Mouse (Mus musculus) MN1 (cell line): ENCODE measurements around the gene Dctn1.
A peak's percentile ranks its signal among the peaks of the same experiment; 100 is the strongest.

Experiments
- DNase-seq: peaks from one replicate; pipeline ENCODE4 v3.0.0-alpha.2; 2016; ENCODE audit warnings: low spot score

The Dctn1 gene

DNA sequence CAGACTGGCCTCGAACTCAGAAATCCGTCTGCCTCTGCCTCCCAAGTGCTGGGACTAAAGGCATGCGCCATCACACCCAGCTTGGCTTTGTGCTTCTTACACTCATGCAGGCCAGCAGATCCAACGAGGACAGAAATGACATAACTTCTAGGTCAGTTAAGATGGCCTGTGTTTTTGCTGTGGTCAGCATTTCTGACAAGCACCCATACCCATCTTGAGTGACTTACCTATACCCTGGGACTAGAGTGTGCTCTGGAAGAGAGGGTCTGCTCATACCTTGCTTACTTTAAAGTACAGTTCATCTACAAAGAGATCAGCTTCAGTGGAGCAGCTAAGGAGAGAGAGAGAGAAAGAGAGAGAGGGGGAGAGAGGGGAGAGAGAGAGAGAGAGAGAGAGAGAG, 67.6 kb downstream of the Dctn1 start:
- no peak for DNase-seq

DNA sequence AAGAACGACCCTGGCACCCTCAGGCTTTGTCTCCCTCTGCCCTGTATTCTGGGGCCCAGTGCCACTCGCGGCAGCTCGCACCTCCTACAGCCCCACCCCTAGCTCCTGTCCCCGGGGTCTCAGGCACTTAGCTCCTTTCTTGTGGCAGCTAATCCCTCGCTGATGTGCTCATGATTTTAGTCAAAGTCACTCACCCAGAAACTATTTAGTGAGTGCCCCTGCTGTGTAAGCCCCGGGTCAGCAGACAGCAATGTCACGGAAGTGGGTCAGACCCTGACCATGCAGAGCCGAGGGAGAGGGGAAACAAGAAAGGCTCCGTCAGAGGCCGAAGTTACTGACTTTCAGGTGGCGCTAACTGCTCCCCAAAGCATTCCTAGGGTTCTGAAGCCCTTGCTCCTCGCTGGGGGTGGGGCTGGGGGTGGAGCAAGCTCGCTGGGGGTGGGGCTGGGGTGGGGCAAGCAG, 68.6 kb downstream of the Dctn1 start:
- DNase-seq: peak; percentile 19

DNA sequence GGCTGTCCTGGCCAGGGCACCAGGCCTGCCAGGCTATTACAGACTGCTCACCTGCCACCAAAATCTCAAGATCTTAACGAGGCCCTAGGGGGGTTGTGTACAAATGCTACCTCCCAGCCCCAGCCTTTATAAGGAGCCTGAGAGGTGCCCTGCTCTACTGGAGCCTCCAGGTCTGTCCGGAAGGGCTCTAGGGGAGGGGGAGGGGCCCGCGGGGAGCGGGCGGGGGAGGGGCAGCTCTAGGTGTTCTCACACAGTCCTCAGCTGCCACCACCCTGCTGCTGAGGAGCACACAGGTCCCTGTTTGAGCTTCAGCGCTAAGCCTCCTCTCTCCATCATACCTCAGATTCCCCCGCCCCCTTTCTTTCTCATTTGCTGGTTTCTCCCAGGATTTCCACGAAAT, 71.4 kb downstream of the Dctn1 start:
- DNase-seq: no peak

DNA sequence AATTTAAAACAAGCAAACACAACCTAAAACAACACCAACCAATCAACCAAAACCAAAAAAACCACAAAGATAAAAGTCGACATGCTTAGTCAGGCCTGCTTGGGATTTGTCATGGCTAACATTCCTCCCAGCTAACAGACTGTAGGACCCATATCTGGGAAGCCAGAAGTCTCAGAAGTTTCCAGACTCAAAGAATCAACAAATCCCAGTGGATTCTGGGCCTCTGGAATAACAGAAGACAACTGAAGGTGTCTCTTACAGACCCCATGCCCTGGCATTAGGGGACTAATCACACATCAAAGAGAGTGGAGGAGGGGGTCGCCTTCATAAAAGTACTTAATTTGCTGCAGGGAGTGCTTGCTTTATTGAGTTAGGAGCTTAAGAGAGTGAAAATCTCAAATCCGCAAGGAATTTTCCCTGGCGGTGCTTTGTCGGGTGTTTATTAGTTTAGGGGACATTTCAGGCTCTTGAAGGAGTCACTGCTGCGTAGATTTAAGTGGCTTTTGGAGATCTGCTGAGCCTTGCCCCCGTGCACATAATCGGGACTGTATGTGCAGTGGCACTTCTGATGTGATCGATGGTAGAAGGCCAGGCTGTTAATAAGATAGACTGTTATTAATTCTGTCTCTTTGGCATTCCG, 78.8 kb downstream of the Dctn1 start:
- no peak for DNase-seq

DNA sequence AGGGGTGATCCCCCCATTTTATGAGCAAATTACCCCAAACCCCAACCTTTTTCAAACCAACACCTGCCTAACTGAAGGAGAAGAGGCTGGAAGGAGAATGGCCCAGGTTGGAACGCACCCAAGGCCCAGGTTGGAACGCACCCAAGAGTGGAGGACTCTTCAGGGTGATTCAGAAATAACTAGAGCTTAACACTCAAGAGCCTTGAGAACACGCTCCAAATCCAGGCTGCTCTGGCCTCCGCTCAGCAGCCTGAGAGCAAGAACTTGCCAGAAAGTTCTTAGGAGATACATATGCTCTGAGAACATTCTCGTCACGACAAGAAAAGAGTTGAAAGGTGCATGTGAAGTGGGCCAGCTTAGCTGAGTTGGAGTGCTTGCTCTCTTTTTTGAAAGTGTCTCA, 79.4 kb downstream of the Dctn1 start:
- peak; percentile 65 for DNase-seq

DNA sequence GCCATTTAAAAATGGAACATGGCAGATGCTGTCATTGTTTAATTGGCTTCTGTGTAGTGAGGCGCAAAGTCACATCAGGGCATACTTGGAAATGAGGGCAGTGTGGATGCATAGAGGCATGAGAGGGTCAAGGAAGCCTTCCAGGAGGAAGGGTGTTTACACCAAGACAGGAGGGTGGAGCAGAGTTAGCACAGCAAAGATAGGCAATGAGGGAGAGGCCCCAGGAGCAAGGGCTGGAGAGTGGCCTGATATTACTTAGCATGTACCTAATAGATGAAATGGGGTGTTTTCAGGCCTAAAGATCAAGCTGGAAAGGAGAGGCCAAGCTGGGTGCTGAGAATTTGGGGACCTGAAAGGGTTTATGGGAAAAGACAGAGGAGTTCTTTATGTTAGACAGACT, 80.3 kb downstream of the Dctn1 start:
- no peak for DNase-seq

DNA sequence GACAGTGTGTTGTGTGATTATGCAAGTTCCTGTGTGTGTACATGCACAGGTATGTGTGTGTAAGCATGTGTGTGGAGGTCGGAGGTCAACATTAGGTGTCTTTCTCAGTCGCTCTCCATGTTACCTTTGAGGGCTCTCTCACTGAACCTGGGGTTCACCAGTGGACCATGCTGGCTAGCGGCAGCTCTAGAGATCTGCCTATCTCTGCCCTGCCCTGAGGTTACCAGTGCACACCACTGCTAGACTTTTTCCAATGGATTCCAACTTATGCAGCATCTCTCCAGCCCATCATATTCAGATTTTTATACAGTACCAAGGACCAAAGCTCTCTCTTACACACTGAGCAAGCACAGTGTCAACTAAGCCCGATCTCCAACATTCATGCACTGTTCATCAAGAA, 81.0 kb downstream of the Dctn1 start:
- DNase-seq: no peak

DNA sequence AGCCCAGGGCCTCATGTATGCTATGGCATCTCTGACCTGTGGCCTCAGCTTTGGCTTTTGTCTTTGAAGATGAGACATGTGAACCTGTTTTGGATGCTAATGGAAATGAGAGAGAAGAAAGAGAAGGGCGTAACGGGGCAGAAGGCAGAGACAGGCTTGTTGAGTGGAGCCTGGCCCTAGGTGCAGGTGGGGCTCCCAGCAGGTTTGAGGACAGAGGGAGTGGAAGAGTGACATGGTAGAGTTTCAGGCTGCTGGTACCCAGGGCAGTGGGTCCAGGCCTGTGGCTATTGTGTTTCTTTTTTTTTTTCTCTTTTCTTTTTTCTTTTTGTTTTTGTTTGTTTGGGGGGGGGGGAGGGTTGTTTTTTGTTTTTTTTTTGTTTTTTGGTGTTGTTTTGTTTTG, 81.4 kb downstream of the Dctn1 start:
- no peak for DNase-seq
